Mouse (Mus musculus) G1E-ER4 (cell line): Measurements from ENCODE around the gene Rpl34. TPM values are rescaled to one million over a fixed set of nuclear protein-coding genes. Genes with fewer than 3 reads are reported as not detected.

ENCODE experiments used
- GATA1 ChIP-seq: IDR thresholded peaks from one replicate; pipeline ENCODE4 v1.8.0; 2012; ENCODE audit warnings: low read length, inconsistent platforms
- polyA plus RNA-seq: library from polyadenylated mRNA; stranded (reverse); fragments of >175 nt; gene quantifications from 2 replicates; pipeline ENCODE4 v1.2.3, GENCODE M21; 2012

Gene Rpl34
- polyA plus RNA-seq, 1 experiment: 157 TPM

- TF ChIP-seq GATA1: no peak
These were observed 7.3 kb downstream of the Rpl34 start for GRCm38 (mm10) chr3:130722733-130723478.

- TF ChIP-seq GATA1: no peak
These were observed 10.0 kb downstream of the Rpl34 start for GRCm38 (mm10) chr3:130720225-130720624.

DNA sequence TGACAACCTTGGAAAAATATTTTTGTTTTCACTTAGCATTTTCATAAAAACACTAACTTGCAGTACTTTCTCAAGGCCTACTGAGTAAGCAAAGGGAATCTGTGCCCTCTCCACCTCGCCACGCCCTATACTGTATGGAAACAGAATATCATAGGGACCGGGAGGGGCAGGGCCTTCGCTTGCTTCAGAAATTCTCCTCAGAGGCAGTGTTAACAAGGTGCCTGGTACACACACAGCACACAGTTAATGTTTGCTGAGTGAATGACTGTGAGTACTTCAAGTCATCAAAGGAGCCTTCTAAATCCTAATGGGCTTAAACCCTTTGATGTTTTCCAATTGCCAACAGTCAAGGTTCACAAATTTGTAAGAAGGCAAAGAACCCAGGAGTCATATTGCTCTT is 11.3 kb downstream of the Rpl34 start:
- TF ChIP-seq GATA1: no peak

GRCm38 (mm10) chr3:130716555-130716954 is 13.6 kb downstream of the Rpl34 start:
- TF ChIP-seq GATA1: no peak

DNA sequence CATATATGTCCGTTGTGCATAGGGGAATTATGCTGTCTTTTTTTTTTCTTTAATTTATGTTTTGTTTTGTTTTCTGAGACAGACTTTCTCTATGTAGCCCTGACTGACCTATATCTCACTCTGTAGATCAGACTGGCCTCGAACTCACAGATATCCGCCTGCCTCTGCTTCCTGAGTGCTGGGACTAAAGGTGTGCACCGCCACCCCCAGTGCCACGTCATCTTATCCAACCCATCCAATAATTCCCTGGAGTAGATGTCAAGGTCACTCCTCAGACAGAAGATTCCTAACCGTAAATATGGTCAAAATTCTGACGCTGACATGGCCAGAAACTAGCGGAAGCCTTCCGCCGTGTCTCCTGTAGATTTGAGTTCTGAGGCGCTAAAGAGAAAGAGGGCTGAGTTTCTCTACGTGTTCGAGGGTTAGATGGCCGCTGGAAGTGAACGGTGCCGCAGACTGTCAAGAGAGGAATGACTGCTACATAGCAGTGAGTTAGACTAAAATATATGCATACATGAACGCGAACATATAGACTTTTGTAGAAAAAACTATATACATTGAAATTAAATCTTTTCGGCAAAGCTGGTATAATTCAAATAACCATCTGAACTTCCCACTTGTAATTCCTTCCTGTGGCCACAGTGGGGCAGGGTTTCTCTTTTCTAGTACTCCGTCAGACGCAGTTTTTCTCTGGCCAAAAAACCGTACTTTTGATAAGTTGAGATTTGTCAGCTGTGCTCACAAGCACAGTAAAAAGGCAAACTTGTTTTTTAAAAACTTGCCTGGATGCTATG is 15.2 kb downstream of the Rpl34 start:
- TF ChIP-seq GATA1: no peak

- no peak for TF ChIP-seq GATA1
These were observed 17.3 kb downstream of the Rpl34 start for GRCm38 (mm10) chr3:130712891-130713290.

DNA sequence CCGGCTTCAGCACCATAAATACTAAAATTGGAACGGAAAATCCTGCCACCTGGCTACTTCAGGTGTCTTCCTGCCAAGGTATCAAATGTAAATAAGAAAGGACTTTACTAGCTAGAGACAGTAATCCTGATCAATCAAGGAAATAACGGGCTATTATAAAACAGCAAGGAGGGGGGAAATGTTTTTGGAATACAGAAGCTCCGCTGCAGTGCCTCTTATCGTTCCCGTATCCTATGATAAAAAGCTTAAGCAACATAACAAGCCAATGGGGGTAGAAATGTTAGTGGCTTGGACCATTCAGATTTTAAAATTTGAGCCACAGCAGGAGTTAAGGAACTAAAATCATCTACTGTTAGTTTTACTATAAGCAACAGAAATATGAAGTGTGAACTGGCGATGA is 20.1 kb downstream of the Rpl34 start:
- no peak for TF ChIP-seq GATA1

DNA sequence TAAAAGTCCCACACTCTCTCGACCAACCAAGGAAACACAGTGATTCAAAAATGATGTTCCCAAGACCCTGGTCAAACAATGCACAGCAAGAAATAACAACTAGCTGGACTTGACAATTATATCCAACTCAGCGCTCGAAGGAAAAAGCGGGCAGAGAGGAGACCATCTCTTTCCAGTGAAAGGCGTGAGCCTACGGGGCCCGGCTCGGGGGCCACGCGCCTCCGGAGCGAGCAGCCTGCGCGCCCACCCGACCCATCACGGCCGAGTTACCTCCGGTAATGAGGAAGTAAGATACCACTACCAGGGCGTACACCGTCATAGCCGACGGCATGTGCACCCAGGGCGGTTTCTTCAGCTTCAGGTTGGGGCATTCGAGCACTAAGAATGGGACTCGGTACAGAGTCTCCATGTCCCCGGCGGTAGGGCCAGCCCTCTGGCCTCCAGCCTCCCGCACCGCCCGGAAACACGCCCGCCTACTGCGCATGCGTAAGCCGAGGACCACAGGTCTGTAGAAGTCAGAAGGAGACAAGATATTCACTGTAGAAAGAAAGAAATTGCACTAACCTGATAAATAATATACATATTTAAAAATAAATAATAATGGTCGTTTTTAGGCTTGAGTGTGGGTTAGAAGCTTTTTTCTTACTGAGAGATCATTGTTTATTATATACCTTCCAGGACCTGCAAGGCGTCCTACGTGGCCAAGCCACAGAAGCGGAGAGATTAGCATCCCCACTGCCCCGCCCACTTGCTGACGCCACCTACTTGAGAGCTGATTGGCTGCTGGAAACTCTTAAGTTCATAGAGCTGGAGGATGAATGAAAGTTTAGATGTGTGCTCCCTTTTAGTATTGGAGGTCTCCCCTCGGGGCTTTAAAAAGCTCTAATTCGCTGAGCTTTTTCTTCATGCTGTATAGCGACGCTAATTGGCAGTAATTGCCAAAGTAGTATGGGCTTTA is 21.0 kb downstream of the Rpl34 start, which contains the start of gene Ostc:
Gene Ostc (minus strand): TSS at position 478 of the 958 bp plus-strand sequence.
- no peak for TF ChIP-seq GATA1

GRCm38 (mm10) chr3:130708529-130708928 is 21.7 kb downstream of the Rpl34 start:
- TF ChIP-seq GATA1: no peak

GRCm38 (mm10) chr3:130702289-130702688 is 27.9 kb downstream of the Rpl34 start:
- no peak for TF ChIP-seq GATA1

- no peak for TF ChIP-seq GATA1
These were observed 32.6 kb downstream of the Rpl34 start for GRCm38 (mm10) chr3:130697622-130698021.

DNA sequence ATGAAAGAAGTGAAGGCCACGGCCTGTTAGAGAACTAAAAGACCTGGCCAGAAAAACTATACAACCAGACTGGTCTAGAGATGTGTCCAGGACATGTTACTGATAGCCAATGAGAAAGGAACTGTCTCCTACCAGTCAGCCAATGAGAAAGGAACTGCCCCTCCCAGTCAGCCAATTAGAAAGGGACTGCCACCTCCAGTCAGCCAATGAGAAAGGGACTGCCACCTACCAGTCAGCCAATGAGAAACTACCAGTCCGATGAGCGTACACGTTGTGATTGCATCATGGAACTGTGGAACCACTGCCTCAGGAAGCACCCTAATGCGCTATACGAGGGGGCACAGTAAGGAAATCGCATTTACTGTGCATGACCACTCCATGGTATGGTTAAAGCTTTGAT is 35.5 kb downstream of the Rpl34 start:
- TF ChIP-seq GATA1: no peak

DNA sequence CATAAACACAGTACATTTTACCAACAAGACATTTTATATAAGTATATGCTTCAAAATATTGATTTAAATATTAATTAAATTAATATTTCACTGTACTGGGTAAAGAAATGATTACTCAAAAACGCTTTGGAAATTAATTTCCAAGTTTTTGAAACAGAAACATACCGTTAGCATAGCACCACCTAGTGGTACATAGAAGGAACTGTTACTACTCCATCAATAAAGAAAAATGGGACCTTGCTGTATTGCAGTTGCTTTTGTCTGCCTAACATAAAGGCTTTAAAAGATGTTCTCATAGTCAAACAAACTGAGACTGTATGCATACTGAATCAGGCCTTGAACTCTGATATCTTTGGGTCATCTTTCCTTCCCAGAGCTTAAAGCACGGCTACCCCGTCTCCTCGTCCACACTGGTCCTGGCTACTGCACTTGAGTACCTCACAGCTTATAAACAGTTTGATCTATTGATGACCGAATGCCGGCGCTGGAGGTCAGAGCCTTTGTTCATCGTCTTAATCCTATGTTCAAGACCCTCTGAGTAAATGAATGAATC is 36.1 kb downstream of the Rpl34 start:
- TF ChIP-seq GATA1: no peak

- TF ChIP-seq GATA1: no peak
These were observed 38.5 kb downstream of the Rpl34 start for GRCm38 (mm10) chr3:130691596-130692170.
